Mouse (Mus musculus) lung, postnatal 0 days (tissue): ENCODE measurements around the gene Nkx3-2.

ENCODE experiments used
- CTCF ChIP-seq: IDR thresholded peaks from 2 replicates; pipeline ENCODE4 v1.5.1; 2016; ENCODE audit warnings: antibody characterized with exemption, mild to moderate bottlenecking
- EP300 ChIP-seq: IDR thresholded peaks from 2 replicates; pipeline ENCODE4 v1.6.1; 2016; ENCODE audit warnings: antibody characterized with exemption, mild to moderate bottlenecking, control low read depth

- TF ChIP-seq CTCF (no peak), EP300 (no peak)
These were observed 9.5 kb downstream of the Nkx3-2 start for GRCm38 (mm10) chr5:41754836-41755235.
